Mouse (Mus musculus): Measurements from ENCODE around the gene Ccl22.
A peak's percentile ranks its signal among the peaks of the same experiment; 100 is the strongest.

The Ccl22 gene

DNA sequence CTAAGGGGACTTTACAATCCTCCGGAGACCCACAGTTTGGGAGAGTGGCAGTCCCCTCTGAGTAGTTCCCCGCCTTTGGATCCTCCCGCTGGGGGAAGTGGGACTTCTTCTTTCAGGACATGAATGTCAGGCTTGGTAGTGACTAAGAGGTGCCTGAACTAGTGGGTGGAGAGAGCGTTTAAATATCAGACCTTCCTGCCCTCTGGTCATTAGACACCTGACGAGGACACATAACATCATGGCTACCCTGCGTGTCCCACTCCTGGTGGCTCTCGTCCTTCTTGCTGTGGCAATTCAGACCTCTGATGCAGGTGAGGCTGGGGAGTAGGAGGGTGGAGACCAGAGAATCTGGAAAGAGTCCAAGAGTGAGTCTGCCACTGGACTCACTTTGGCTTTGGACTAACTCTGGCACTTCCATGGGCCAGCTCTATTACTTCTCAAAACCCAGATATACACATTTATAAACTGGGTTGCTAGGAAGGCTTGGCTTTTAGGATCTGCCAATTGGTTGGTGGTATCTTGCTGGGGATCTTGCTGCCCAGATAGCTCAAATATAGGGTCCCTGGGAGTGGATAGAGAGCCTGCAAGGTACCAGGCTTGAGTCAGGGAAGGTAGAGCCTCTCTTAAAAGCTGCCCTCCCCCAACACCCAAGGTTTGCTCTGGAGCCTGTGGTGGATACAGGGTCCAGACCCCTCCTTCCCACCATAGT, at the start of gene Ccl22:
TSS of gene Ccl22 (plus strand) at position 115 of the 709 bp plus-strand sequence.
- no peak for DNase-seq (ENCODE audit: low spot score)

DNA sequence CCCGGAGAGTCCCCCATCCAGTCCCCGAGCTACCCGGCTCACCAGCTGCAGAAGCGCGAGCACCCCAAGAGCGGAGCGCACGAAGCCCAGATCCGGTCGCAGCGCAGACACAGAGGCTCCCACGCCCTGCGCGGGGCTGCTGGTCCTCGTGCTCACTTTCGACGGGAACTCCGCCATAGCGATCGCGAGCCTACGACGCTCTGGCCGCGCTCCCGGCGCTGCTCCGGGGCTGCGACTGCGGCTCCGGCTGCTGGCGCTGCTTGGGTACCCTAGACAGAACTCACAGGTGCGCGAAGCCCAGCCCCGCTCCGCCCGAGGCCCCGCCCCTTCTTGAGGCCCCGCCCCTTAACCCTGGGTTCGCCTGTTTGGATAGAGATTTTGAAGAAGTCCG, 49.4 kb upstream of the Ccl22 start, which contains the start of gene Pllp:
TSS of gene Pllp (minus strand) at position 285 of the 391 bp plus-strand sequence.
- DNase-seq (ENCODE audit: low spot score) = no peak

DNA sequence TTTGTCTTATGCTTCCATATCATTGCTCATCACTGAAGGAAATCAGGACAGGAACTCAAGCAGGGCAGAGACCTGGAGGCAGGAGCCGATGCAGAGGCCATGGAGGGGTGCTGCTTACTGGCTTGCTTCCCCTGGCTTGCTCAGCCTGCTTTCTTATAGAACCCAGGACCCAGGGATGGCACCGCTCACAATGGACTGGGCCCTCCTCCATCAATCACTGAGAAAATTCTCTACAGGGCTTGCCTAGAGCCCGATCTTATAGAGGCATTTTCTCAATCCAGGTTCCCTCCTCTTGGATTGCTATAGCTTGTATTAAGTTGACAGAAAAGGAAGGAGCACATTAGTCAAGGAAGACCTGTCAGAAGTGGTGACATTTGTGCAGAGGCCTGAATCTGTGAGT, 48.8 kb upstream of the Ccl22 start:
- no peak for DNase-seq (ENCODE audit: low spot score)

DNA sequence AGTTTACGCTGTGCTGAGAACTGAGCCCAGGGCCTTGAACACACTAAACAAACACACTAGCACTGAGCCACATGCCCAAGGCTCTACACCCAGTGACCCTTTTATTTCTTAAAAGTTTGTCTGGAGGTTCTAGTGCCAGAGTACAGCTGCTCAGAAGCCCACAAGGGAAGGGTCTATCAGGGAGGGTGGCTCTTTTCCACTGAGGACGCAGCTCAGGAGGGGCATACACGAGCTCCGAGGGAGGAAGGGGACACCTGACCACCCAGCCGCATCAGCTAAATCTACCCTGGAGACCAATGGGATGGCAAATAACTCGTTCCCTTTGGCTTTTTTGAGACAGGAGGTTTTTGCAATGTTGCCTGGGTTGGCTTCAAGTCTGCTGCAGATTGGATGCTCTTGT, 47.4 kb upstream of the Ccl22 start:
- peak; percentile 26 for DNase-seq (ENCODE audit: low spot score)

DNA sequence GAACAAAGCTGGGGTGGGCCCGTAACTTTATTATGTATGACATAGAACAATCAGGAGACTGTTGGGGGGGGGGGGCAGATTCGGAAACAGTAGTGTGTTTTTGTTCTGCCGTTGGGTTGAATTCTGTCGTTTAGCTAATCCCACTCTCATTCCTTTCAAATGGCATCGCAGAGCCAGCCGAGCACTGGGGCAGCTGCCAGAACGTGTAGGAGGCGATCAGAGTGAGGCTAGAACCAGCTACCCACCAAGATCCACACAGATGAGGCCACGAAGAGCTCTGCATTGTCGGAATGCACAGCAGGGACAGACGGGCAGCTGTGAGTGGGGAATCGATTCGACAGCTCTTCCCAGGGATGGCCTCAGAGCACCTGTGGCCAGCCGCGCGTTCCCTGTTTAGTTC, 46.0 kb upstream of the Ccl22 start:
- DNase-seq (ENCODE audit: low spot score) = peak; percentile 34

DNA sequence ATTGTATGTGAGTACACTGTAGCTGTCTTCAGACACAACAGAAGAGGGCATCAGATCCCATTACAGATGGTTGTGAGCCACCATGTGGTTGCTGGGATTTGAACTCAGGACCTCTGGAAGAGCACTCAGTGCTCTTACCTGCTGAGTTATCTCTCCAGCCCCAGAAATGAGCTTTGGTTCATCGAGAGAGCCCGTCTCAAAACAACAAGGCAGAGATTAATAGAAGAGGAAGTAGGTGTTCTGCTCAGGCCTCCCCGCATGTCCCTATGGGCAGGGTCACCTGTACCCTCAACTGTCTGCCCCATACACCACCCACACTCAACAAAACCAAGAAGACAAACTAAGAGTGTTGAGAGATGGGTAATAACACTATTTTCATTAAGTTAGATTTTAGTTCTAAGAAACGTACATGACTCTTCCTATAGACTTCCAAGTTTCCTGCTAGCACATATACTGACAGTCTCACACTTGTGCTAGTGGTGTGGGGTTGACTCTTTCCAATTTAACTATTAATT, 44.9 kb upstream of the Ccl22 start:
- DNase-seq (ENCODE audit: low spot score) = no peak

DNA sequence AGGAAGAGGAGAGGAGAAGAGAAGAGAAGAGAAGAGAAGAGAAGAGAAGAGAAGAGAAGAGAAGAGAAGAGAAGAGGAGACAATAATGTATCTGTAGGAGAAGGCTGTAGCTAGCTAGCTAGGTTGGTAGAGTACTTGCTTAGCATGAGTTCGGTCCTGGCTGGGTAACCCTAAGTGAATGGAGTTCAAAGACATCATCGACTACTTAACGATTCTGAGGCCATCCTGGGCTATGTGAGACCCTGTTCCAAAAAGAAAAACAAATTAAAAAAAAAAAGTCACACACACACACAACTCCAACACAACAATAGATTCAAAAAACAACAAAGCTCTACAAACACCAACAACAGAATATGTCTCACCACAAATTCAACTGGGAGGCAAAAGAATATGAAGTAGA, 43.2 kb upstream of the Ccl22 start:
- DNase-seq (ENCODE audit: low spot score) = no peak

DNA sequence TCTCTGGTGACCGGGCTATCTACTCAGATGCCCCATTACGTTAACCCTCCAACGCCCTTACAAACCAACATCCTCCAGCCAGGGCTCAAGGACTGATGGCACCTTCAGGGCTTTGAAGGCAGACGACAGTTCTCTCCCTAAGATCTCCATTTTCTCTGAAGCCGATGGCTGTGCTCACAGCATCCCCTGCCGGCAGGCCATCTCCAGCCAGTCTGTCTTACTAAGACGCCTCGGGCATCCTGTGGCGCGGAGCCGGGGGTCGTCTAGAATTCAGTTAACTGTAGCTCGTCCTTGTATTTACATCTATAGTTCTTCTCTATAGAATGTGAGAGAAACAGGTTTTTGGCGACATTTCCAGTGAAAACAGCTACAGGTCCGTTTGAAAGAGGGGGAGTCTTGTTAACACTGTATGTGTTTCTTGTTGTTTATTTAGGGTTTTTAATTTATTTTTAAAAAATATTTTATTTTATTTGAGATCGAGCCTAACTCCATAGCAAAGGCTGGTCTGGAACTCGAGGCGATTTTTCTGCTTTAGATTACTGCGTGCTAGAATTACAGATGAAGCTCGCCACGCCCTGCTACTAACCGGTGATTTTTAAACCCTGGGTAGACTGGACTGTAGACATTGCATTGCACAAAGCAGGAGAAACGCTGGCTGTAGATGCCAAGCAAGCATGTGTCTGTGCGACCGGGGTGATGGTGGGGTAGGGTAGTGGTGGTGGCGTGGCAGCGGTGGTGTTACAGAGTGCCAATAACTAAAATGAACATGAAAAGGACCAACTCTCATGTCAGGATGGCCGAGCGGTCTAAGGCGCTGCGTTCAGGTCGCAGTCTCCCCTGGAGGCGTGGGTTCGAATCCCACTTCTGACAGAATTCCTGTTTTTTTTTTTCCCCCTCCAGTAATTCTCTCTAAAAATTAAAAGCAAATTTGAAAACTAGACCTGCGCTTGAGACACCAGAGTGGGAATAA, 42.3 kb upstream of the Ccl22 start:
- peak; percentile 84 for DNase-seq (ENCODE audit: low spot score)

DNA sequence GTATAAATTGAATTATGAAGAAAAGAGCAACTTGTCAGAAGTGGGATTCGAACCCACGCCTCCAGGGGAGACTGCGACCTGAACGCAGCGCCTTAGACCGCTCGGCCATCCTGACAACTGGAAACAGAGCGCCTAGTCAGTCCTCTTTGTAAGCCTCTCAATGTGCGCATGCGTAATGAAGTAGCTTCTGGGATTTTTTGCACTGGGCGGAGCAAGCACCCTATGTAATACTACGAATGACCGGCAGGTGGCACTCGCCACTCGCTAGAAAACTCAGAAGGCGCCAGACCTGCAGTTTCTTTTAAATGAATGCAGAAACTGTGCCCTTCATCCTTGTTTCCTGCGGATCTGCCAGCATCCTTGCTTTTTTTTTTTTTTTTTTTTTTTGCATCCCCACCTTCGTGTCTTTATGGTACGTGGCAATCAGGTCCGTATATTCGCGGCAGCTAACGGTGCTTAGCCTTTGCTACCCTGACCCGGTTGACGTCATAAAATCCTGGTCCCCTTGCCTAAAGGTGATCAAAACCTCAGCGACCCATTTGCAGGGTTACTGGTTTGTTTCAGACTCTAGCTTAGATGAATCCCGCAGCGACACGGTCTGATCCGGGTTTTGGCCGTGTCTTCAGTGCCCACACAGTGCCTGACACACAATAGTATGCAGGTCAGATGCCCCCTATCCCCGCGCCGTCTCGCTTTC, 41.3 kb upstream of the Ccl22 start:
- peak; percentile 98 for DNase-seq (ENCODE audit: low spot score)

DNA sequence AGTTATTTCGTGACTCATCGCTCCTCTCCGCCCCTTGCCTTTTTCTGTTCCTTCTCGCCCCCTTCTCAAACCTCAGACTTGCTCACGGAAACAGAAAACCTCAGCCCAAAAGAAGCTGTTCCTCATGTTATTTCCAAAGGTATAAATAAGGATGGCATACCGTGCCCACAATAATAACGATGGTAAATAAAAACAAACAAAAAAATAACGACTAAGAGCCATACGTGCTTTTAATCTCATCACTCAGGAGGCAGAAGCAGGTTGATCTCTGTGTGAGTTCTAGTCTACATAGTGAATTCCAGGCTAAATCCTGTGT, 40.8 kb upstream of the Ccl22 start:
- no peak for DNase-seq (ENCODE audit: low spot score)

DNA sequence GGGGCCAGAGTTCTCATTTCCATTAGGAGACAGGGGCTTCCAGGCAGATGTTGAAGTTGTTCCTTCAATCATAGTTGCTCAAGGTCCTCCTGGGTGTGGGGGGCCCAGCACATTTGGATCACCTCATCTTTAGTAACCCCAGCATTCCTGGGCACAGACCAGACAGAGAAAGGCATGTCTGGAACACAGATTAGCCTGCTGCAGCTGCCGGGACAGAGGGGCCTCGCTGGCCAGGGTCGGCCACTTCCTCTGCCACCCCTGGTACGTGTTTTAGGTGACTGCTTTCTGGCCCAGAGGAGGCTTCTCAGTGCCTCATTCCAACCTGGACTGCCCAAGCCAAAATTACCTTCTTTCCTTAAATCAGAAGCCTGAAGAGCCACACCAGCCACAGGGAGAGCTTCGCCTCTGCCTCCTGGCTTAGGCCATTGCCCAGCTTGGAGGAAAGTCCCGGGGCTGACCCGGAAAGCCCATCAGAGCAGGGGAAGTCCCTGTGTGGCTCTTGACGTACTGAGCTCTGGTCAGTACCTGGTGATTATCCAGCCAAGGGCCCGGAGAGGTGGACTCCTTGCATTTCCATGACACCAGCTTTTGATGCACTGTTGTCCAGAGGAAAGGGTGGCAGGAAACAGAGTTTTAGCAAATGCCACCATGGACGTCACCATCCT, 39.7 kb upstream of the Ccl22 start:
- DNase-seq (ENCODE audit: low spot score) = no peak

DNA sequence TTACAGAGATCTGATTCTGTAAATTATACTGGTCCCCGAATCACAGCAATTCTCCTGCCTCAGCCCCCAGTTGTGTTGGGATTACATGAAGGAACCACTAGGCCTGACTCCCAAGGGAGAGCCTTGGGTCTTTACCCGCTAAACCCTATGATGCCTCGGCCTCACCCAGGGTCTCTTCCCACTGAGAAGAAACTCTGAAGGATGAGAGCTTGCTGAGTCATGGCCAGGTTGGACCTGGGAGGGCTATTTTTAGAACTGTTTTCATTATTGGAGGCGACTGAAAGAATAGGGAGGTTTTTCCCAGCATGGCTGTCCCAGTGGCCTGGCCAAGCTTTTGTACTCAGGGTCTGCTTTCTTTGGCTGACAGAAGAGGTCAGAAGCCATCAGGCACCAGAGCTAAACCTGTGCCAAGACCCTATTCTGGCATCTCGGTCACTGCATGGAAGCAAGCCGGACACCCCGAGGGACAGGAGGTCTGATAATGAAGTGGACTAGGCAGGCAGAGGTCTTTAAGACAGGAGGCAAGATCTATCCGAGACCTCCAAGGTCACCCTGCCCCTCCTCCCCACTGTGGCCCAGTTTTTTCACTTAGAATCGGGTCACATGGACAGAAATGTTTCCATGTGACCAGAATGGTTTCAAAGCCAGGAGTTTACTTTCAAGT, 38.5 kb upstream of the Ccl22 start:
- no peak for DNase-seq (ENCODE audit: low spot score)

DNA sequence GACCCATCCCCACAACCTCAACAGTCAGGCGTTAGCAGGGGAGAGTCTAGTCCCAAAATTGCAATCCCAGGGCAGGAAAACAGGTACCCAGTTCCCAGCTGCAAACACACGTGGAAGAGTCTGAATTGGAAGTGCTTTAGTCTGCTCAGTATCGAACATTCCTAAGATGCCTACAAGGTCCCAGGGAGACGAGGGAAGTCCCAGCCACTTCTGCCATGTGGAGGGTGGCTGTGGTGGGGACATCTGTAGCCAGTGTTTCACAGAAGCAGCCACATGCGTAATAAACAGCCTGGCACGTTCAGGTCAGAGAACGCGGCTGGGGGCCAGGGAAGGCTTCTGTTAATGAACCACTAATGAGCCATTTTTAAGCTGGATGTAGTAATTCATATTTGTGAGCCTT, 35.1 kb upstream of the Ccl22 start:
- no peak for DNase-seq (ENCODE audit: low spot score)

DNA sequence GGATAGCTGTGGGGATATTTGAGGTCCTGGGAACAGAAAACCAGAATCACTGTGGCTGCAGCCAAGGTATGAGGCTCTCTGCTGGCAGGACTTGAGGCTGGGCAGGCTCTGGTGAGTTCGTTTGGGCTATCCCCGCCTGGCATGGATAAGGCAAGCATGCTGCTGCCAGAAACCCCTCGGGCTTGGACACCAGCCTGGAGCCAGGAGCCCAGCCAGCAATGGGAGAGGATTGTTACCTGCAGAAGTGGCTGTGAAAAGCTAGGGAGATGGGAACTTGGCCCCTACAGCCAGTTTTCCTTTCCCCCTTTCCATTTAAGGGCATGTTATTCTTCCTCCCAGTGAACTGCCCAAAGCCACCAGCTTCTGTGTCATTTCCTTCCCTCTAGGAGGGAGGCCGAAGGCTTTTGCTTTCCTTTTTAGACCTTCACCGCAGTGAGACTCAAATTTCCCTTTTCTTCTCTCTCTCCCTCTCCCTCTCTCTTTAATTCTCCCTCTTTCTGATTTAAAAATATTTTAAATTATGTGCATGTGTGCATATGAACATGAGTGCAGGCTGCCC, 34.2 kb upstream of the Ccl22 start:
- no peak for DNase-seq (ENCODE audit: low spot score)

DNA sequence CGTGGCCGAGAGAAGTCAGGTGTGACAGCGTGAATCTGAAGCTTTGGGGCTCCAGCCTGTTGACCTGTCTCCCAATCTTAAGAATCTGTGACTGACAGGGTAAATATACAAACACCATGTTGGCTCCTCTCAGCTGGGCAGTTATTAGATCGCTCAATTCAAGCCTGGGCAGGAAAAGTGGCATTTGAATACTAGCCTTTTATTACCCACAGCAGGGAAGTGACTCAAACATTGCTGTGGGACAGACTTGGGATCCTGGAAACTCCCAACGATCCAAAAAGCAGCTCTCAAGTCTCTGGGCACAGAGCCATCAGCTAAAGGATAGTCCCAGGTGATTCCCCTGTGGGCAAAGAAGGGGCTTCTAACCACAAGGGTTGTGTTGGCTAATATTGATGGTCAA, 30.8 kb upstream of the Ccl22 start:
- no peak for DNase-seq (ENCODE audit: low spot score)

DNA sequence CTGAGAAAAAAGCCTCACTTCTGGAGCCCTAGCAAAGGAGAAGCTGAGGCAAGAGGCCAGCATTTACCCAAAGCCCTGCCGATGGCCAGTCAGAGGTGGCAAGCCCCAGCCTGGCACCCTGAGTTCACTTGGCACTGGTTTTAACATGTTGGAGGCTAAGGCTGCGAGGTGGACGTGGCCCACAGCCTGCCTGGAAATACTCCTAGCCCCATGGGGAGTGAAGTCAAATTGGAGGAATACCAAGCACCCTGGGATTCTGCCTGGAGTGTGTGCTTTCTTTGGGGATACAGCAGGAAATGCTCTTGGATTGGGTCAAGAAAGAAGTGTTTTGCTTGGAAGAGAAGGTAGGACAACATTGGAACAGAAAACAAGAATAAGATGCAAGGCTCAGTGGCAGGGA, 29.5 kb upstream of the Ccl22 start:
- no peak for DNase-seq (ENCODE audit: low spot score)

DNA sequence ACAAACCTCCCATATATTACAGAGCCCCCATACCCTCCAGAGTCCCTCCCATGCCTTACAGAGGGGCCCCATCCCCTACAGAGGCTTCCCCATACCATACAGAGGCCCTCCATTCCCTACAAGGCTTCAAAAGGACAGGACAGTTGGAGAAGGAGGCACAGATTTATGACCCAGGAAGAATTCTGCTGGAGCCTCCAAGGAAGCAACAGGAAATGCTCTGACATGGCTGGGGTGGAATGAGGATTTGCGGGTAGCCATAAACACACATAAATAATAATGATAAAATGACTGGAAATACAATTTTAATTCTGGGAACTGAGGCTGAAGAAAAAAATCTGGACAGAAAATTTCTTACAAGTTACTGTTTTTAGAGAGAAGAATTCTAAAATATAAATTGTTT, 28.5 kb upstream of the Ccl22 start:
- no peak for DNase-seq (ENCODE audit: low spot score)

DNA sequence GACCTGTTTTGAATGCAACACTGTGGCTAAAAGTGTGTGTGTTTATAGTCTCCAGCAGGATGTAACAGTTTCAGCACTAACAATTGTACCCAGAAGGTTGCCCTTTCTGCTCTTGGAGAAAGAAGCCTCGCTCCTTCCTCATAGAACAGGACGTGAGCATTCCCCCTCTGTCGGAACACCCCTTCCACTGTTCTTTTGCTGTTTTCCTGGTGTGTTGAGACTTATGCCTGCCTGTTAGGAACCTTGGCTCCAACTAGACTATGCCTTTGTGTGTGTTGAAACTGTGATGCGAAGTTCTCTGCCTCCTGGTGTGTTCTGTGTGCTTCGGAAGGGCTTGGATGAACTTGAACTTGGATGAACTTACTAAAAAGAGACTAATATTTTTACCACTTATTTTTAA, 19.4 kb upstream of the Ccl22 start:
- no peak for DNase-seq (ENCODE audit: low spot score)

DNA sequence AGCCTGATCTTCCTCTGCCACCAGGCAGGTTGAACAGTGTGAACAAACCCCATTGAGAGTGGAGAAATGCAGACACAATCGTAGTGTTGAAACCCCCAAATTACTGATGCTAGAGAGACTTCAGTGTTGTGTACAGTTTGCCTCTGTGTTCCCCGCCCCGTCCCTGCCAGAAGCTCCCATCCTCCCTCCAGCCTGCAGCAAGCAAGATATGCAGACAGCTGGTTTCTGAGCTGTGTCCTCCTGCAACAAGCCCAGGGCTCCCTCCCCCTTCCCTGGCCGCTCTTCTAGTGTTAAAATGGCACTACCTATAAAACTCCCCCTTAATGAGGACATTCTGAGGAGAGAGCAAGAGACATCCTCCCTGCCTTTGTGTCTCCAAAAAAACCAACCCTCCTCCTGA, 16.1 kb upstream of the Ccl22 start:
- DNase-seq (ENCODE audit: low spot score) = no peak

DNA sequence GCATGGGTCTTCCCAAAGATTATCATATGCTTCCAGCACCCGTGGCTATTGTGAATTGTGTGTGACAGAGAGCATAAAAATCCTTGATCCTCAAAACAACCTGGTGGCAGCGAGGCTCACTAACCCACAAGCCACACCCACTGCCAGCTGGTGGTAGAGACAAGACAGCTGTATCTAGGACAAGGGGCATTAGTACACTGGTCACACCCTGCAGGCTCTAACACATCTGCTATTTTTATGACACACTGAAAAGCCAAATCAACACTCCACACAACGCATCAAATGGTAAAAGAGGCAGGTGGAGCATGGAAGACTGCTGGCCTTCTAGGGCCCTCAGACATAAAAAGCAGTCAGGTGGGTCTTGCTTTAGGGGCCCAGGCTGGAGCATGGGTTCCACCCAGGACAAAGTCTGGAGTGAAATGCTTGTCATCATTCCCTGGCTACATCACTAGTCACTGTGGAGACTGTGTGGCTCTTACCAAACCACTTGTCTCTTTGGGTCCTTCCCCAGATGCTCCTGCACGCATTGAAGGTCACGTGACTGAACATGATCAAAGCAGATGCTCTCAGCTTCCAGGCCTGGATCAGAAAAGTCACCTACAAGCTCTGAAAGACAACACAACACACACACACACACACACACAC, 11.4 kb upstream of the Ccl22 start:
- no peak for DNase-seq (ENCODE audit: low spot score)
